Mouse (Mus musculus): ENCODE measurements around the gene Lrrn2.

GRCm38 (mm10) chr1:132853312-132853711 is 26.8 kb upstream of the Lrrn2 start:
- TF ChIP-seq GATA1 (IDR thresholded peaks at IDR 0.05; ENCODE audit: borderline replicate concordance, low read length) (no peak), FLI1 (IDR thresholded peaks at IDR 0.05; ENCODE audit: low read length) (no peak)
